Mouse (Mus musculus) heart, embryonic 13.5 days (tissue): ENCODE data around the gene 2900011O08Rik. TPM values are rescaled to one million over a fixed set of nuclear protein-coding genes. Genes with fewer than 3 reads are reported as not detected.
"Not testable (repeated sequence)": the region's sequence is repeated elsewhere in the genome, so short reads cannot be mapped to it uniquely, and the experiment has no call there.

Source experiments
- ATAC-seq: fragments of 200-750 bp; cut with Nextera tagmentation; 2 replicates; pipeline ENCODE4 v1.8.0; 2017; ENCODE audit warnings: moderate TSS enrichment; ENCODE audit not compliant: insufficient number of reproducible peaks, low FRiP score, low TSS enrichment; ENCODE audit errors: extremely low read depth
- H3K27ac ChIP-seq: fragments of 300-500 bp; sonication (generic); replicated peaks from 2 replicates; pipeline ENCODE4 v1.5.1; 2015; ENCODE audit warnings: moderate library complexity, mild to moderate bottlenecking, inconsistent platforms
- H3K27me3 ChIP-seq: fragments of 300-500 bp; sonication (generic); replicated peaks from 2 replicates; pipeline ENCODE4 v1.6.1; 2015; ENCODE audit warnings: mild to moderate bottlenecking, inconsistent platforms
- H3K36me3 ChIP-seq: fragments of 300-500 bp; sonication (generic); 2 replicates; pipeline ENCODE4 v1.6.1; 2015; ENCODE audit warnings: mild to moderate bottlenecking, inconsistent platforms
- H3K4me1 ChIP-seq: fragments of 300-500 bp; sonication (generic); 2 replicates; pipeline ENCODE4 v1.6.1; 2015; ENCODE audit warnings: inconsistent platforms
- H3K4me2 ChIP-seq: fragments of 300-500 bp; sonication (generic); 2 replicates; pipeline ENCODE4 v1.6.1; 2015; ENCODE audit warnings: inconsistent platforms, mild to moderate bottlenecking, moderate library complexity
- H3K4me3 ChIP-seq: fragments of 300-500 bp; sonication (generic); 2 replicates; pipeline ENCODE4 v1.5.1; 2015; ENCODE audit warnings: moderate library complexity, mild to moderate bottlenecking, inconsistent platforms
- H3K9ac ChIP-seq: fragments of 300-500 bp; sonication (generic); 2 replicates; pipeline ENCODE4 v1.6.1; 2015; ENCODE audit warnings: inconsistent platforms, mild to moderate bottlenecking, moderate library complexity
- H3K9me3 ChIP-seq: fragments of 300-500 bp; sonication (generic); 2 replicates; pipeline ENCODE4 v1.6.1; 2016; ENCODE audit warnings: inconsistent platforms
- WGBS: fragments of 180-500 bp; shearing (Covaris S2); methylation state at CpG from one replicate; pipeline ENCODE4 v1.1.7; 2015; ENCODE audit warnings: mixed read lengths; 5-methylcytosine and 5-hydroxymethylcytosine counted together
- polyA plus RNA-seq: library from polyadenylated mRNA; unstranded; fragments of >200 nt; fragmentation: Nextera tagmentation; extraction: Ambion mirVana; gene quantifications from 2 replicates; pipeline ENCODE4 v1.2.1, GENCODE M21; 2015

The 2900011O08Rik gene
- polyA plus RNA-seq, 1 experiment from 2014 or later: 1.2 TPM

GRCm38 (mm10) chr16:14042421-14042820, 56.0 kb downstream of the 2900011O08Rik start:
- 88% methylated on average over 2 of the region's 2 CpGs for WGBS
- Histone ChIP-seq H3K9ac (no peak overlapping the region), H3K4me3 (no peak overlapping the region), H3K9me3 (no peaks in the 10 kb centered on the region), H3K4me2 (no peak overlapping the region), H3K27ac (no peak overlapping the region), H3K27me3 (no peaks in the 10 kb centered on the region), H3K36me3 (no peaks in the 10 kb centered on the region), H3K4me1 (no peaks in the 10 kb centered on the region)
- no peak for ATAC-seq

- 52% methylated on average over 8 of the region's 8 CpGs for WGBS
- Histone ChIP-seq H3K27ac (no peak overlapping the region), H3K36me3 (no peaks in the 10 kb centered on the region), H3K27me3 (no peaks in the 10 kb centered on the region), H3K4me2 (no peak overlapping the region), H3K9ac (no peak overlapping the region), H3K4me1 (no peaks in the 10 kb centered on the region), H3K4me3 (no peak overlapping the region), H3K9me3 (no peaks in the 10 kb centered on the region)
- no peak for ATAC-seq
Observed at GRCm38 (mm10) chr16:14044695-14045094, 58.3 kb downstream of the 2900011O08Rik start.

GRCm38 (mm10) chr16:14046224-14046756, 59.9 kb downstream of the 2900011O08Rik start:
- H3K27ac ChIP-seq: no peak overlapping the region
- H3K27me3 ChIP-seq: no peaks in the 10 kb centered on the region
- no peaks in the 10 kb centered on the region for H3K36me3 ChIP-seq
- ATAC-seq: no peak
- H3K9ac ChIP-seq: no peak overlapping the region
- H3K4me2 ChIP-seq: no peak overlapping the region
- H3K4me1 ChIP-seq: no peaks in the 10 kb centered on the region
- no peaks in the 10 kb centered on the region for H3K9me3 ChIP-seq
- no peak overlapping the region for H3K4me3 ChIP-seq
- 56% methylated on average over 4 of the region's 4 CpGs for WGBS

- Histone ChIP-seq H3K27ac (no peak overlapping the region), H3K27me3 (0 out of 2 replicates have a peak, but pooled peaks cover 8% of the 10 kb centered on the region), H3K9ac (no peak overlapping the region), H3K4me3 (no peak overlapping the region), H3K4me2 (no peak overlapping the region), H3K36me3 (no peaks in the 10 kb centered on the region), H3K9me3 (no peaks in the 10 kb centered on the region), H3K4me1 (no peaks in the 10 kb centered on the region)
- no peak for ATAC-seq
- WGBS: 85% methylated on average over 2 of the region's 2 CpGs
Observed at GRCm38 (mm10) chr16:14052221-14052620, 65.8 kb downstream of the 2900011O08Rik start.

- 70% methylated on average over 5 of the region's 5 CpGs for WGBS
Observed at GRCm38 (mm10) chr16:14053116-14053515, 66.7 kb downstream of the 2900011O08Rik start.

GRCm38 (mm10) chr16:14055271-14055670, 68.9 kb downstream of the 2900011O08Rik start:
- 32% methylated on average over 1 of the region's 1 CpGs for WGBS
- ATAC-seq: no peak
- no peaks in the 10 kb centered on the region for H3K36me3 ChIP-seq
- H3K4me1 ChIP-seq: no peaks in the 10 kb centered on the region
- H3K4me2 ChIP-seq: no peak overlapping the region
- no peak overlapping the region for H3K27ac ChIP-seq
- 0 out of 2 replicates have a peak, but pooled peaks cover 8% of the 10 kb centered on the region for H3K27me3 ChIP-seq
- no peak overlapping the region for H3K4me3 ChIP-seq
- no peaks in the 10 kb centered on the region for H3K9me3 ChIP-seq
- H3K9ac ChIP-seq: no peak overlapping the region

More at GRCm38 (mm10) chr16:14053116-14053515, 66.7 kb downstream of the 2900011O08Rik start:
- Histone ChIP-seq H3K4me2 (no peak overlapping the region), H3K27me3 (0 out of 2 replicates have a peak, but pooled peaks cover 8% of the 10 kb centered on the region), H3K9me3 (no peaks in the 10 kb centered on the region), H3K9ac (no peak overlapping the region), H3K4me1 (no peaks in the 10 kb centered on the region), H3K36me3 (no peaks in the 10 kb centered on the region), H3K27ac (no peak overlapping the region), H3K4me3 (no peak overlapping the region)
- ATAC-seq: no peak

GRCm38 (mm10) chr16:14056734-14057133, 70.3 kb downstream of the 2900011O08Rik start:
- no peaks in the 10 kb centered on the region for H3K36me3 ChIP-seq
- 63% methylated on average over 4 of the region's 4 CpGs for WGBS
- no peak overlapping the region for H3K4me3 ChIP-seq
- no peak overlapping the region for H3K27ac ChIP-seq
- H3K4me1 ChIP-seq: no peaks in the 10 kb centered on the region
- ATAC-seq: no peak
- no peak overlapping the region for H3K4me2 ChIP-seq
- 0 out of 2 replicates have a peak, but pooled peaks cover 8% of the 10 kb centered on the region for H3K27me3 ChIP-seq
- no peaks in the 10 kb centered on the region for H3K9me3 ChIP-seq
- no peak overlapping the region for H3K9ac ChIP-seq

GRCm38 (mm10) chr16:14058541-14058940, 72.1 kb downstream of the 2900011O08Rik start:
- Histone ChIP-seq H3K36me3 (no peaks in the 10 kb centered on the region), H3K4me1 (no peaks in the 10 kb centered on the region), H3K27ac (no peak overlapping the region), H3K9ac (no peak overlapping the region), H3K27me3 (no peaks in the 10 kb centered on the region), H3K9me3 (no peaks in the 10 kb centered on the region), H3K4me2 (no peak overlapping the region), H3K4me3 (no peak overlapping the region)
- no peak for ATAC-seq
- 34% methylated on average over 1 of the region's 1 CpGs for WGBS

GRCm38 (mm10) chr16:14059118-14059854, 72.9 kb downstream of the 2900011O08Rik start:
- no peak overlapping the region for H3K9ac ChIP-seq
- WGBS: 58% methylated on average over 1 of the region's 1 CpGs
- no peaks in the 10 kb centered on the region for H3K36me3 ChIP-seq
- H3K4me1 ChIP-seq: no peaks in the 10 kb centered on the region
- ATAC-seq: no peak
- no peak overlapping the region for H3K27ac ChIP-seq
- H3K4me2 ChIP-seq: no peak overlapping the region
- H3K27me3 ChIP-seq: no peaks in the 10 kb centered on the region
- no peaks in the 10 kb centered on the region for H3K9me3 ChIP-seq
- H3K4me3 ChIP-seq: no peak overlapping the region

- Histone ChIP-seq H3K9me3 (no peaks in the 10 kb centered on the region), H3K4me3 (no peak overlapping the region), H3K27me3 (no peaks in the 10 kb centered on the region), H3K27ac (no peak overlapping the region), H3K36me3 (no peaks in the 10 kb centered on the region), H3K4me2 (no peak overlapping the region), H3K9ac (no peak overlapping the region), H3K4me1 (no peaks in the 10 kb centered on the region)
- WGBS: 48% methylated on average over 5 of the region's 5 CpGs
- no peak for ATAC-seq
Observed at GRCm38 (mm10) chr16:14059869-14060268, 73.5 kb downstream of the 2900011O08Rik start.

GRCm38 (mm10) chr16:14066571-14066970, 80.2 kb downstream of the 2900011O08Rik start:
- not testable (repeated sequence) for H3K9me3 ChIP-seq, H3K4me1 ChIP-seq, ATAC-seq, H3K27me3 ChIP-seq, H3K4me2 ChIP-seq, H3K36me3 ChIP-seq, H3K4me3 ChIP-seq, H3K9ac ChIP-seq, H3K27ac ChIP-seq
- WGBS: 79% methylated on average over 4 of the region's 4 CpGs

GRCm38 (mm10) chr16:14068701-14069100, 82.3 kb downstream of the 2900011O08Rik start:
- H3K27me3 ChIP-seq, H3K36me3 ChIP-seq, H3K9me3 ChIP-seq, H3K9ac ChIP-seq, H3K4me3 ChIP-seq, H3K27ac ChIP-seq, ATAC-seq, H3K4me2 ChIP-seq, H3K4me1 ChIP-seq: not testable (repeated sequence)
- WGBS: 77% methylated on average over 2 of the region's 2 CpGs
